Mouse (Mus musculus): ENCODE measurements around the gene Tyw3.

GRCm38 (mm10) chr3:154611888-154612287 lies 15.0 kb upstream of the Tyw3 start:
- no peak for TF ChIP-seq ZNF384 (IDR thresholded peaks at IDR 0.05; ENCODE audit: low read depth, low read length)
- TF ChIP-seq HCFC1 (IDR thresholded peaks at IDR 0.05; ENCODE audit: borderline replicate concordance, insufficient read depth, low read length), result no peak
- no peak for TF ChIP-seq MAFK (IDR thresholded peaks at IDR 0.05; ENCODE audit: insufficient read depth, low read depth, low read length)
- no peak for TF ChIP-seq ZC3H11A (IDR thresholded peaks at IDR 0.05; ENCODE audit: borderline replicate concordance, low read depth, low read length)
- TF ChIP-seq CHD2 (IDR thresholded peaks at IDR 0.05; ENCODE audit: low read depth, low read length), result no peak

Measured in ES-E14 (cell line).